Mouse (Mus musculus) megakaryocyte-erythroid progenitor cell, adult 5-6 weeks (primary cell): ENCODE measurements around the gene Olfr937. TPM values are rescaled to one million over a fixed set of nuclear protein-coding genes. Genes with fewer than 3 reads are reported as not detected.

Source experiments
- ATAC-seq: replicated peaks from 2 replicates; pipeline ENCODE4 v1.8.0; 2016; ENCODE audit warnings: mild to moderate bottlenecking, inconsistent platforms; ENCODE audit not compliant: severe bottlenecking, poor library complexity, low FRiP score, low TSS enrichment
- total RNA-seq, 2 experiments: library from RNA; stranded (forward) in 1 of 2; stranded (reverse) in 1 of 2; fragments of 200-1000, 215-1000 nt in 1 of 2; fragments of >200 nt in 1 of 2; fragmentation: Nextera tagmentation in 1 of 2; gene quantifications; 2 replicates each; pipeline ENCODE4 v1.2.3; 2014 to 2017

The Olfr937 gene
- total RNA-seq (2014; fragmentation: Nextera tagmentation), result not detected in 2 replicates
- total RNA-seq (2017), result not detected in 2 replicates

GRCm38 (mm10) chr9:39064851-39065250, at the start of gene Olfr937:
TSS of gene Olfr937 (minus strand) at chr9:39064951.
- ATAC-seq, result no peak

GRCm38 (mm10) chr9:39078787-39079186, 14.0 kb upstream of the Olfr937 start, which contains the start of gene Olfr938:
TSS of gene Olfr938 (minus strand) at chr9:39078887.
- ATAC-seq, result no peak

- no peak for ATAC-seq
Measured at GRCm38 (mm10) chr9:39023277-39023676, 41.5 kb downstream of the Olfr937 start, which contains the start of gene Olfr146. TSS of gene Olfr146 (minus strand) at chr9:39023377.

Other genes starting within 250 kb of the Olfr937 start
- gene Olfr923, start 238.4 kb downstream of the Olfr937 start, total RNA-seq (2014; fragmentation: Nextera tagmentation), result not detected in 2 replicates
- not detected in 2 replicates for gene Olfr923, start 238.4 kb downstream of the Olfr937 start, total RNA-seq (2017)
- not detected in 2 replicates for gene Olfr924, start 220.5 kb downstream of the Olfr937 start, total RNA-seq (2014; fragmentation: Nextera tagmentation)
- gene Olfr924, start 220.5 kb downstream of the Olfr937 start, total RNA-seq (2017), result not detected in 2 replicates
- not detected in 2 replicates for gene Olfr26, start 209.9 kb downstream of the Olfr937 start, total RNA-seq (2014; fragmentation: Nextera tagmentation)
- gene Olfr26, start 209.9 kb downstream of the Olfr937 start, total RNA-seq (2017), result not detected in 2 replicates
- gene Olfr926, start 187.8 kb downstream of the Olfr937 start, total RNA-seq (2014; fragmentation: Nextera tagmentation), result not detected in 2 replicates
- not detected in 2 replicates for gene Olfr926, start 187.8 kb downstream of the Olfr937 start, total RNA-seq (2017)
- gene Olfr930, start 135.1 kb downstream of the Olfr937 start, total RNA-seq (2014; fragmentation: Nextera tagmentation), result not detected in 2 replicates
- not detected in 2 replicates for gene Olfr930, start 135.1 kb downstream of the Olfr937 start, total RNA-seq (2017)
- gene Olfr933, start 92.6 kb downstream of the Olfr937 start, total RNA-seq (2014; fragmentation: Nextera tagmentation), result not detected in 2 replicates
- not detected in 2 replicates for gene Olfr933, start 92.6 kb downstream of the Olfr937 start, total RNA-seq (2017)
- not detected in 2 replicates for gene Olfr934, start 76.6 kb downstream of the Olfr937 start, total RNA-seq (2014; fragmentation: Nextera tagmentation)
- gene Olfr934, start 76.6 kb downstream of the Olfr937 start, total RNA-seq (2017), result not detected in 2 replicates
- gene Olfr935, start 65.3 kb downstream of the Olfr937 start, total RNA-seq (2014; fragmentation: Nextera tagmentation), result not detected in 2 replicates
- not detected in 2 replicates for gene Olfr935, start 65.3 kb downstream of the Olfr937 start, total RNA-seq (2017)
- not detected in 2 replicates for gene Olfr146, start 41.6 kb downstream of the Olfr937 start, total RNA-seq (2014; fragmentation: Nextera tagmentation)
- gene Olfr146, start 41.6 kb downstream of the Olfr937 start, total RNA-seq (2017), result not detected in 2 replicates
- gene Olfr938, start 13.9 kb upstream of the Olfr937 start, total RNA-seq (2014; fragmentation: Nextera tagmentation), result not detected in 2 replicates
- gene Olfr938, start 13.9 kb upstream of the Olfr937 start, total RNA-seq (2017), result not detected in 2 replicates
- not detected in 2 replicates for gene Olfr27, start 63.2 kb upstream of the Olfr937 start, total RNA-seq (2014; fragmentation: Nextera tagmentation)
- gene Olfr27, start 63.2 kb upstream of the Olfr937 start, total RNA-seq (2017), result not detected in 2 replicates
- gene Olfr943, start 101.4 kb upstream of the Olfr937 start, total RNA-seq (2014; fragmentation: Nextera tagmentation), result not detected in 2 replicates
- gene Olfr943, start 101.4 kb upstream of the Olfr937 start, total RNA-seq (2017), result not detected in 2 replicates
- not detected in 2 replicates for gene Olfr944, start 137.0 kb upstream of the Olfr937 start, total RNA-seq (2014; fragmentation: Nextera tagmentation)
- not detected in 2 replicates for gene Olfr944, start 137.0 kb upstream of the Olfr937 start, total RNA-seq (2017)
- not detected in 2 replicates for gene Olfr1537, start 185.0 kb upstream of the Olfr937 start, total RNA-seq (2014; fragmentation: Nextera tagmentation)
- not detected in 2 replicates for gene Olfr1537, start 185.0 kb upstream of the Olfr937 start, total RNA-seq (2017)
- not detected in 2 replicates for gene Olfr945, start 211.9 kb upstream of the Olfr937 start, total RNA-seq (2014; fragmentation: Nextera tagmentation)
- not detected in 2 replicates for gene Olfr945, start 211.9 kb upstream of the Olfr937 start, total RNA-seq (2017)